9 mouse cellular contexts compared by ENCODE assay signal in genomic region chr1:186703980-186704701, GRCm38 (mm10). TPM values are rescaled to one million over a fixed set of nuclear protein-coding genes. Genes with fewer than 3 reads are reported as not detected.
DNase-seq lines count a peak whose midpoint lies in the region; ATAC-seq and TF ChIP-seq lines count a peak whose summit lies in the region.
"Had no signal": no experiment of that assay in that cellular context is flagged by ENCODE, and none has a peak within 500 bp of the region (broad histone marks: within the 10 kb centered on the region; RNA-seq: fewer than 3 reads in every experiment).

No protein-coding gene starts in this region.

- no peak for ATAC-seq in heart, embryonic 13.5 days (ENCODE audit: extremely low read depth, insufficient number of reproducible peaks, low FRiP score, low TSS enrichment)
- no peak for ATAC-seq in midbrain, embryonic 14.5 days (ENCODE audit: low FRiP score, low TSS enrichment)

- H3K4me1 ChIP-seq in CH12.LX (ENCODE audit: control insufficient read depth in 1 of 2, insufficient read depth in 2 of 2), result peaks cover 0 to 15% of the 10 kb centered on the region in 2 experiments; a peak in 2 of 4 replicates
- H3K4me1 ChIP-seq in embryonic facial prominence, embryonic 10.5 days, result peaks cover 36% of the 10 kb centered on the region
- H3K4me1 ChIP-seq in heart, embryonic 13.5 days, result peaks cover 45% of the 10 kb centered on the region
- H3K4me1 ChIP-seq in midbrain, embryonic 14.5 days (ENCODE audit: control insufficient read depth, insufficient read depth, low read length), result peaks cover 15% of the 10 kb centered on the region

- no peak for TF ChIP-seq CTCF in CH12.LX (conservative IDR thresholded peaks at IDR 0.05 in 1 of 2, IDR thresholded peaks at IDR 0.05 in 1 of 2; ENCODE audit: low read depth in 2 of 2, low read length in 2 of 2)

- H3K4me2 ChIP-seq in CH12.LX (ENCODE audit: insufficient read depth, low read depth, poor library complexity, severe bottlenecking), result peak overlapping the region; percentile 86
- peak overlapping the region; percentile 77 for H3K4me2 ChIP-seq in heart, embryonic 13.5 days
- H3K4me2 ChIP-seq in midbrain, embryonic 14.5 days (ENCODE audit: low read length), result peak overlapping the region; percentile 94

- peak; percentile 13 to 18 for DNase-seq in frontal cortex, postnatal 25 days (ENCODE audit: low spot score in 2 of 2)
- no peak for DNase-seq in frontal cortex, postnatal 10 days (ENCODE audit: low spot score in 2 of 2)
- no peak for DNase-seq in CH12.LX (ENCODE audit: extremely low read depth)
- DNase-seq in embryonic facial prominence, embryonic 10.5 days (ENCODE audit: low spot score), result peak; percentile 64
- peak; percentile 52 to 67 for DNase-seq in kidney, postnatal 4 days
- DNase-seq in midbrain, embryonic 14.5 days, result peak; percentile 69
- peak; percentile 38 for DNase-seq in yolk sac, embryonic 10.5 days (ENCODE audit: low spot score)

- under 1% methylated on average over 36 of the region's 36 CpGs for WGBS in embryonic facial prominence, embryonic 10.5 days
- under 1% methylated on average over 36 of the region's 36 CpGs for WGBS in heart, embryonic 13.5 days
- under 1% methylated on average over 36 of the region's 36 CpGs for WGBS in midbrain, embryonic 14.5 days

- in situ Hi-C loops in CH12.LX (cut with MboI; ENCODE audit: low pct_ligation_motif_present, low pct_unique_long_range_greater_than_20kb, low sequenced_read_pairs), result loop anchor here (25.0 kb wide), 1 partner anchor 1017 kb away; no protein-coding TSS in a partner anchor

- peaks cover 0 to 6% of the 10 kb centered on the region in 2 experiments for H3K36me3 ChIP-seq in CH12.LX (replicated peaks in 1 of 2; ENCODE audit: control insufficient read depth in 1 of 2, insufficient read depth in 1 of 2, low read length in 1 of 2)
- no peaks in the 10 kb centered on the region for H3K36me3 ChIP-seq in embryonic facial prominence, embryonic 10.5 days (replicated peaks)
- peaks cover 8% of the 10 kb centered on the region for H3K36me3 ChIP-seq in heart, embryonic 13.5 days
- no peaks in the 10 kb centered on the region for H3K36me3 ChIP-seq in midbrain, embryonic 14.5 days (ENCODE audit: control insufficient read depth, insufficient read depth, low read length)

- dilution Hi-C loops in CH12.LX (cut with MboI; ENCODE audit: extremely low pct_ligation_motif_present, extremely low pct_unique_long_range_greater_than_20kb, low sequenced_read_pairs), result no loop called here

- H3K9ac ChIP-seq in CH12.LX (ENCODE audit: insufficient read depth, low read depth), result no peak overlapping the region
- H3K9ac ChIP-seq in heart, embryonic 13.5 days, result peak overlapping the region; percentile 92
- peak overlapping the region; percentile 78 for H3K9ac ChIP-seq in midbrain, embryonic 14.5 days (replicated peaks; ENCODE audit: low read length)

- no peaks in the 10 kb centered on the region for H3K27me3 ChIP-seq in CH12.LX (replicated peaks)
- peaks cover 25% of the 10 kb centered on the region for H3K27me3 ChIP-seq in embryonic facial prominence, embryonic 10.5 days (replicated peaks; ENCODE audit: low read depth, poor library complexity, severe bottlenecking)
- no peaks in the 10 kb centered on the region; the same call in 1 of the 2 replicates for H3K27me3 ChIP-seq in heart, embryonic 13.5 days (replicated peaks)
- H3K27me3 ChIP-seq in midbrain, embryonic 14.5 days (ENCODE audit: control insufficient read depth, insufficient read depth, low read length), result peaks cover 21% of the 10 kb centered on the region; the same call in 1 of the 2 replicates
- H3K27me3 ChIP-seq: Patski had no signal

- H3K4me3 ChIP-seq in CH12.LX (replicated peaks in 1 of 3; ENCODE audit: low read depth in 2 of 3, low read length in 2 of 3, poor library complexity in 1 of 3), result peak overlapping the region in 1 of 3 experiments; percentile 37
- peak overlapping the region; percentile 72 for H3K4me3 ChIP-seq in embryonic facial prominence, embryonic 10.5 days
- H3K4me3 ChIP-seq in heart, embryonic 13.5 days, result peak overlapping the region; percentile 75
- peak overlapping the region; percentile 61 for H3K4me3 ChIP-seq in midbrain, embryonic 14.5 days (replicated peaks; ENCODE audit: low read depth, low read length)

- peaks cover 7% of the 10 kb centered on the region for H3K9me3 ChIP-seq in CH12.LX (replicated peaks; ENCODE audit: low read length)
- H3K9me3 ChIP-seq in embryonic facial prominence, embryonic 10.5 days, result no peaks in the 10 kb centered on the region
- no peaks in the 10 kb centered on the region for H3K9me3 ChIP-seq in heart, embryonic 13.5 days
- no peaks in the 10 kb centered on the region for H3K9me3 ChIP-seq in midbrain, embryonic 14.5 days (ENCODE audit: control insufficient read depth, low read length)

- TF ChIP-seq EP300 in CH12.LX (IDR thresholded peaks at IDR 0.05; ENCODE audit: low read length), result no peak

- no peak overlapping the region for H3K27ac ChIP-seq in CH12.LX (ENCODE audit: insufficient read depth, low read depth)
- peak overlapping the region; percentile 90 for H3K27ac ChIP-seq in embryonic facial prominence, embryonic 10.5 days (replicated peaks)
- H3K27ac ChIP-seq in heart, embryonic 13.5 days (replicated peaks), result peak overlapping the region; percentile 91
- H3K27ac ChIP-seq in midbrain, embryonic 14.5 days (replicated peaks; ENCODE audit: low read depth, low read length), result no peak overlapping the region

- H3K79me2 ChIP-seq in CH12.LX (replicated peaks; ENCODE audit: control insufficient read depth, extremely low read depth, insufficient read depth, poor library complexity, severe bottlenecking), result no peaks in the 10 kb centered on the region

- TF ChIP-seq RAD21 in CH12.LX (IDR thresholded peaks at IDR 0.05; ENCODE audit: low read depth, low read length), result no peak

- TF ChIP-seq POLR2A in CH12.LX (IDR thresholded peaks at IDR 0.05; ENCODE audit: low read depth, low read length), result no peak

TF ChIP-seq in CH12.LX, 34 proteins besides CTCF, POLR2A, EP300 and RAD21:
- TF ChIP-seq MAFK (IDR thresholded peaks at IDR 0.05; ENCODE audit: insufficient replicate concordance, low read length), result no peak

RNA-seq across cellular contexts. Expression of gene Tgfb2, which starts 1.6 kb away (rescaled TPM):
- 0.04 and 0.17 TPM in 2 replicates for total RNA-seq in CH12.LX (2012; rRNA removed)
- total RNA-seq in CH12.LX (2014; rRNA removed), result not detected in 2 replicates
- polyA plus RNA-seq in CH12.LX (2012; ENCODE audit: insufficient read length, low read depth), result 0.11 TPM in 1 of 2 replicates, not detected in the other
- polyA plus RNA-seq in embryonic facial prominence, embryonic 10.5 days (2016; fragmentation: Nextera tagmentation; extraction: Ambion mirVana), result 16.6 and 25.6 TPM in 2 replicates
- 62.1 and 63.5 TPM in 2 replicates for polyA plus RNA-seq in heart, embryonic 13.5 days (2015; fragmentation: Nextera tagmentation; extraction: Ambion mirVana)
- polyA plus RNA-seq in midbrain, embryonic 14.5 days (2014; fragmentation: Nextera tagmentation; extraction: Ambion mirVana), result 11.8 and 14.7 TPM in 2 replicates

RNA-seq across cellular contexts. Expression of gene Rrp15, which starts 45.0 kb away (rescaled TPM):
- 83.8 and 112 TPM in 2 replicates for total RNA-seq in CH12.LX (2012; rRNA removed)
- total RNA-seq in CH12.LX (2014; rRNA removed), result 172 and 193 TPM in 2 replicates
- polyA plus RNA-seq in CH12.LX (2012; ENCODE audit: insufficient read length, low read depth), result 176 and 242 TPM in 2 replicates
- polyA plus RNA-seq in embryonic facial prominence, embryonic 10.5 days (2016; fragmentation: Nextera tagmentation; extraction: Ambion mirVana), result 94.0 and 95.4 TPM in 2 replicates
- 36.7 and 40.8 TPM in 2 replicates for polyA plus RNA-seq in heart, embryonic 13.5 days (2015; fragmentation: Nextera tagmentation; extraction: Ambion mirVana)
- polyA plus RNA-seq in midbrain, embryonic 14.5 days (2014; fragmentation: Nextera tagmentation; extraction: Ambion mirVana), result 28.3 and 29.0 TPM in 2 replicates

Comparison
In these comparisons a context has a peak if more than half of its experiments do, and no peak if none do; other contexts are left out.
1. DNase-seq: peak in frontal cortex, postnatal 25 days (2 of 2), embryonic facial prominence, embryonic 10.5 days (single experiment), kidney, postnatal 4 days (2 of 2), midbrain, embryonic 14.5 days (single experiment) and yolk sac, embryonic 10.5 days (single experiment); none in frontal cortex, postnatal 10 days (0 of 2) and CH12.LX (single experiment).
2. H3K27ac ChIP-seq: peak in embryonic facial prominence, embryonic 10.5 days (single experiment) and heart, embryonic 13.5 days (single experiment); none in CH12.LX (single experiment) and midbrain, embryonic 14.5 days (single experiment).
3. RNA of gene Tgfb2, which starts 1.6 kb away (polyA plus RNA-seq): 62.1 to 63.5 TPM in heart, embryonic 13.5 days, 16.6 to 25.6 TPM in embryonic facial prominence, embryonic 10.5 days and 11.8 to 14.7 TPM in midbrain, embryonic 14.5 days; 0.11 TPM in CH12.LX; every median in the first group is over 10 times any median in the second.
4. Peak in every context shown above with its lines, with median percentiles within 50 percentile points of each other: H3K4me2 ChIP-seq.